Mouse (Mus musculus): ENCODE measurements at regions not wholly inside any gene's neighbourhood (a gene's known extent, or its start where the extent isn't known, plus 50 kb on each side); places are given as distances from the start of the nearest gene placed in this dataset.

- DNase-seq: no peak
Measured at GRCm38 (mm10) chr14:33865746-33866145, 57.6 kb upstream of the Gdf10 start.

- DNase-seq: no peak
Measured at GRCm38 (mm10) chr14:33867674-33868073, 55.7 kb upstream of the Gdf10 start.
